Mouse (Mus musculus) CD4-positive naive resting alpha-beta T cell, adult 76 days (primary cell): ENCODE results near the gene Evi5. TPM values are rescaled to one million over a fixed set of nuclear protein-coding genes. Genes with fewer than 3 reads are reported as not detected.

Experiments
- total RNA-seq: library from RNA; stranded (reverse); gene quantifications from one replicate; pipeline ENCODE4 v1.2.4, GENCODE M21; 2023

Evi5 gene
- total RNA-seq = 6.7 TPM

DNA sequence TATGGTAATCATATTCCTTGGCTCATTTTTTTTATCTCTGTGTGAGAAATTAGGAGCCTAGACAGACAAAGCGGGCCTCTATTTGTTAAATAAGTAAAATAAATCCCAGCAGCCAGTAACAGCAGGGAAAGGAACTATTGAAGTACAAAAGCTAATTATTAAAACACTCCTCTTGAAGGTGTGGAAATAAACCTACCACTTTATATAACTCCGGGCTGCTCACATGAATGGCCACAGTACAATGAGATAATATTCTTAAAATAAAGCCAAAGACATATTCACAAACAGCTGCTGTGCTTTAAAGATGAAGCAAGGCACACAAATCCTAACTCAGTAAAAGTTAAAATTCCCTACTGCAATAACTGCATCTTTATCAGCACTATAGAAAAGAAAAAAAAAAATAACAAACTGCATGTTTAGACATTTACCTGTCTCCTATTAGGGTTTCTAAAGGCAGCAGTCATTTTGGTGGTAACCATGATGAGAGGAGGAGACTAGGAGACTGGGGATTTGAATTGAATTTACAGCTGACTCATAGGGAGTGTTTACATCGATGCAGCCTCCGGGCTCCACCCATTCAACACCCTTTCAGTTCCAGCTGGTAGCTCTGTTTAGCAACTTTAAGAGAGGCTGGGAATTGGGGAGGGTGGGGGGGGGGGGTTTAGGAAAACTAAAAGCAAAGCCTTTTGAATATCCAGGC, at the start of gene Evi5:
TSS of gene Evi5 (minus strand) at position 547 of the 700 bp plus-strand sequence.

DNA sequence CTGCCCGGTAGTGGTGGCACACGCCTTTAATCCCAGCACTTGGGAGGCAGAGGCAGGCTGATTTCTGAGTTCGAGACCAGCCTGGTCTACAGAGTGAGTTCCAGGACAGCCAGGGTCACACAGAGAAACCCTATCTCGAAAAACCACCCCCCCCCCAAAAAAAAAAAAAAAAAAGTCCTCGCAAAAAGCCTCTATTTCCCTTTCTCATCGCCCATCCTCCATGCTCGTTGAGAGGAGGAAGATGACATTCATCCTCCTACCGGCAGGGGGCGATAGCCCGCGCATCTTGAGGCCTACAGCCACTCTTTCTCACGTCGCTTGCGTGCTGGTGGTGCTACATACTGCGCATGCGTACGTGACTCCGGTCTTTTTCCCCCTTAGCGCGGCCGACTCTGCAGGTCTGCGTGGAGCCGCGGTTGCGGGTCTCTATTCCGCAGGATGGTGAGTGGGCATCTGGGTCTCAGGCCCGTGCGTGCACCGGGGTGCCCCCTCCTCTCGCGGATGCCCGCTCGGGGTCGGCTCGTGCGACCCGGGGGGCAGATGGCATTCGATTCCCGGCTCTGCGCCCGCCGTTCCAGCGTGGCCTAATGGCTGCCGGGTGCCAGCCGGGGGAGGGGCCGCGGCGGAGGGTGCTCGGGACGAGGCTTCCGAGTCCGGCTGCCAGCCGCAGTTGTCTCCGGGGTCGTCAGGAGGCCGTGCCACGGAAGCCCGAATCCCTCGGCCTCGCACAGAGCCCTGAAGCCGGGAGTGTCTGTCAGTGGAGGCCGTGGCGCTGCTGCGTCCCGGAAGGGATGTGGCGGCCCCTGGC, 25.5 kb upstream of the Evi5 start, which contains the start of gene Rpl5:
TSS of gene Rpl5 (plus strand) at position 297 of the 808 bp plus-strand sequence.

DNA sequence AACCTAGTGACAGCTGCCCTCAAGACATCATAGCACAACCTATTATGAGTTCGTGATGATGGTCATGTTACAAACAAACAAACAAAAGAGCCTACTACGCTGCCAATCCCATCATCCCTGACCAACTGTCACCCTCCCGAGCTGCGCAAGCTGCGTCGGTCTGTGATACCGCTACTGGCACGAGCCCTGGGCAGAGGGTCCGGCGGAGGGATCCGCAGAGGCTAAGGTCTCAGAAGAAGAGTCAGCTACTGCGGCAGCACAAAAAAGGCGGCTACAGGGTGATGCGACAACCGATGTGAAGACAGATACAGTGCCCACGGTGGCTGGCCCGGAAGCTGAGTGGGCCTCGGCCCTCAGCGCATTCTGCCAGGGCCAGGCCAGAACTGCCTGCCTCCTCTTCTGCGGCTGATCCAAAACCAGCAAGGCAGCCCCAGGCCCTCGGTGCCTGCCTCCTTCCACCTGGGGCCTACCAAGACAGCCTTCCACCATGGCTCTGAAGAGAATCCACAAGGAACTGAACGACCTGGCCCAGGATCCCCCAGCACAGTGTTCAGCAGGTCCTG, 44.8 kb downstream of the Evi5 start, which contains the start of gene Ube2d2b:
TSS of gene Ube2d2b (plus strand) at position 102 of the 563 bp plus-strand sequence.

DNA sequence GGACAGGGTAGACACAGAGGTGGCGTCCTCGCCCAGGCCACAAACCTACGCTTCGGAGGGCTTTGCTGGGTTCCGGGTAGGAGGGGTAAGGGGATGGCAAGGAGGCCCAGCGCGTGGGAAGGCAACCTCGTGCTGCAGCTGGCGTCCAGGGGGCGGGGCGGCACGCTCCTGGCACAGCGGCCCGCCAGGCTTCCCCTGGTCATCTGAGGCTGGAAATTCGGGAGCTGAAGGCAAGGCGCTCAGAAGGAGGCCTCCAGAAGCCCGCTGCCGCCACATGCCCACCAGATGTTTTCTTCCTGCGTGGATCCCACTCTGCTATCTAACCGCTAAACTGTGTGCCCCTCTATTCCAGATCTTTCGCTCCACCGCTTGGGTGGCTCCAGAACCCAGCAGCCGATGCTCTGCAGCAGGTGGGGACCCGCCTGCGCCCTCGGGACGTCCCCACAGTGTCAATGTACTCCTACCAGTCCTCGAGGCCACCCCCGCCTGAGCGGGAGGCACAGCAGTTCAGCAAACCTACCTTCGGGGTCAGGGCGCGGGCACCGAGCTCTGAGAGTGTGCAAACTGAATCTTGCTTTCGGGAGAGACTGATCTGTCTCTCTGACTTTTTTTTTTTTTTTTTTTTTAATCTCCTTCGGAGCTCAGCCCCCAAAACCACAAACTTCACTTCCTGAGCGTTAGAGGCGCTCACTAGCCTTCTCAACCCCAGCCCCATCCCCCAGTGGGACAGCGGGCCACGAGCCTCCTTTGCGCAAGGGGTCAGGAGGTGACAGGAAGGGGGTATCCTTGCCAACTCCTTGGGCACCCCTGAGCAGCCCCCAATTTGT, 149.3 kb downstream of the Evi5 start, which contains the start of gene Gfi1:
TSS of gene Gfi1 (minus strand) at position 602 of the 827 bp plus-strand sequence.

Other genes with a start within 250 kb of the Evi5 start
- 24.3 TPM for gene Gfi1, start 149.1 kb downstream of the Evi5 start, total RNA-seq
- gene Ube2d2b, start 45.0 kb downstream of the Evi5 start, total RNA-seq = not detected
- gene Rpl5, start 25.4 kb upstream of the Evi5 start, total RNA-seq = 258 TPM
- gene Fam69a, start 112.0 kb upstream of the Evi5 start, total RNA-seq = 56.3 TPM
- gene Mtf2, start 190.6 kb upstream of the Evi5 start, total RNA-seq = 95.0 TPM